Mouse (Mus musculus): ENCODE data around the gene Cct7. TPM values are rescaled to one million over a fixed set of nuclear protein-coding genes. Genes with fewer than 3 reads are reported as not detected.
A peak's percentile ranks its signal among the peaks of the same experiment; 100 is the strongest.

Gene Cct7
- total RNA-seq, 2 experiments from 2014 or later, result 310 to 311 TPM

GRCm38 (mm10) chr6:85451664-85452410 is 523 bp downstream of the Cct7 start, which contains the start of gene Pradc1:
Pradc1 (minus strand) TSS chr6:85451970.
- intact Hi-C loops (cut with DNase I), result no loop called here
- peak; percentile 99 for DNase-seq

GRCm38 (mm10) chr6:85452411-85452665 is 1.0 kb downstream of the Cct7 start:
- DNase-seq, result no peak
- intact Hi-C loops (cut with DNase I), result no loop called here

- no peak for DNase-seq
- intact Hi-C loops (cut with DNase I), result no loop called here
Measured at GRCm38 (mm10) chr6:85452816-85453215, 1.5 kb downstream of the Cct7 start.

GRCm38 (mm10) chr6:85459621-85460020 is 8.3 kb downstream of the Cct7 start:
- intact Hi-C loops (cut with DNase I), result no loop called here

GRCm38 (mm10) chr6:85465381-85465780 is 14.1 kb downstream of the Cct7 start:
- intact Hi-C loops (cut with DNase I), result no loop called here
- DNase-seq, result no peak

More at GRCm38 (mm10) chr6:85459621-85460020, 8.3 kb downstream of the Cct7 start:
- DNase-seq, result no peak

- intact Hi-C loops (cut with DNase I), result no loop called here
- no peak for DNase-seq
Measured at GRCm38 (mm10) chr6:85469660-85470430, 18.5 kb downstream of the Cct7 start.

GRCm38 (mm10) chr6:85471962-85472361 is 20.6 kb downstream of the Cct7 start:
- DNase-seq, result no peak
- intact Hi-C loops (cut with DNase I), result no loop called here

- intact Hi-C loops (cut with DNase I), result no loop called here
- no peak for DNase-seq
Measured at GRCm38 (mm10) chr6:85472542-85472941, 21.2 kb downstream of the Cct7 start.

GRCm38 (mm10) chr6:85475581-85475980 is 24.3 kb downstream of the Cct7 start:
- intact Hi-C loops (cut with DNase I), result no loop called here
- DNase-seq, result no peak

GRCm38 (mm10) chr6:85477366-85477917 is 26.1 kb downstream of the Cct7 start:
- intact Hi-C loops (cut with DNase I), result no loop called here

GRCm38 (mm10) chr6:85478416-85478815 is 27.1 kb downstream of the Cct7 start:
- no peak for DNase-seq
- intact Hi-C loops (cut with DNase I), result no loop called here

More at GRCm38 (mm10) chr6:85477366-85477917, 26.1 kb downstream of the Cct7 start:
- no peak for DNase-seq

GRCm38 (mm10) chr6:85479979-85480378 is 28.7 kb downstream of the Cct7 start:
- intact Hi-C loops (cut with DNase I), result no loop called here
- peak; percentile 65 for DNase-seq

GRCm38 (mm10) chr6:85480685-85481084 is 29.4 kb downstream of the Cct7 start:
- DNase-seq, result peak; percentile 81
- intact Hi-C loops (cut with DNase I), result no loop called here

GRCm38 (mm10) chr6:85483843-85484721 is 32.8 kb downstream of the Cct7 start:
- intact Hi-C loops (cut with DNase I), result no loop called here
- no peak for DNase-seq

- intact Hi-C loops (cut with DNase I), result no loop called here
Measured at GRCm38 (mm10) chr6:85485738-85486137, 34.4 kb downstream of the Cct7 start.

GRCm38 (mm10) chr6:85488510-85488909 is 37.2 kb downstream of the Cct7 start:
- intact Hi-C loops (cut with DNase I), result no loop called here
- no peak for DNase-seq

More at GRCm38 (mm10) chr6:85485738-85486137, 34.4 kb downstream of the Cct7 start:
- DNase-seq, result no peak

GRCm38 (mm10) chr6:85489717-85490116 is 38.4 kb downstream of the Cct7 start:
- intact Hi-C loops (cut with DNase I), result no loop called here

GRCm38 (mm10) chr6:85490252-85490651 is 38.9 kb downstream of the Cct7 start:
- intact Hi-C loops (cut with DNase I), result no loop called here
- DNase-seq, result no peak

More at GRCm38 (mm10) chr6:85489717-85490116, 38.4 kb downstream of the Cct7 start:
- DNase-seq, result no peak

- intact Hi-C loops (cut with DNase I), result no loop called here
- DNase-seq, result no peak
Measured at GRCm38 (mm10) chr6:85491606-85492005, 40.3 kb downstream of the Cct7 start.

- intact Hi-C loops (cut with DNase I), result no loop called here
- DNase-seq, result no peak
Measured at GRCm38 (mm10) chr6:85496976-85497375, 45.7 kb downstream of the Cct7 start.

- DNase-seq, result no peak
- intact Hi-C loops (cut with DNase I), result no loop called here
Measured at GRCm38 (mm10) chr6:85498147-85498546, 46.8 kb downstream of the Cct7 start.
